Mouse (Mus musculus) kidney, adult 2 months (tissue): ENCODE measurements around the gene Rptor.

Experiments used
- CTCF ChIP-seq: fragments of 200-500 bp; conservative IDR thresholded peaks from 2 replicates; pipeline ENCODE4 v1.5.1; 2011; ENCODE audit warnings: low read depth, mild to moderate bottlenecking, control low read depth, low read length, moderate library complexity, mixed read lengths; ENCODE audit not compliant: insufficient read depth, insufficient read length
- POLR2A ChIP-seq: fragments of 200-500 bp; IDR thresholded peaks from one replicate; pipeline ENCODE4 v1.6.1; 2011; ENCODE audit warnings: low read depth, low read length, control low read depth

DNA sequence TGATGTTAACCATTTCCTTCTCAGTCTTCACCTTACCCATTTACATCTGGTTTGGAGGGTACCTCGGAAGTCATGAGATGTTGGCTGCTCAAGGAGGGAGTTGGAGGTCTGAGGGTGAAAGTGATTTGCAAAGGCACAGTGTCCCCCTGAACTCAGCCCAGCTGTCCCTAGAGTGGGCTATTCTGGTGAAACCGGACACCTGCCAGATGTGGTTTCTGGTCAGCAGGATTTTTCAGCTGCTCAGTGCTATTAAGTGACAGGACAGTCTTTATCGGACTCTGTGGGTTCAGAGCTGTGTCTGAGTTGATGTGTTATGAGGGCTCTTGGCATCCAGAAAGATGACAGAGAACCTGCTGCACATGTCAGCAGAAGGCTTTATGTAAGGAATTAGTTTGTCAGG is 18.6 kb downstream of the Rptor start:
- TF ChIP-seq CTCF (no peak), POLR2A (no peak)
